ENCODE assay signal across 10 mouse cellular contexts in genomic region chr17:80332386-80332785, GRCm38 (mm10). TPM values are rescaled to one million over a fixed set of nuclear protein-coding genes. Genes with fewer than 3 reads are reported as not detected.
DNase-seq lines count a peak whose midpoint lies in the region; TF ChIP-seq lines count a peak whose summit lies in the region.
"Had no signal": no experiment of that assay in that cellular context is flagged by ENCODE, and none has a peak within 500 bp of the region (broad histone marks: within the 10 kb centered on the region; RNA-seq: fewer than 3 reads in every experiment).

No protein-coding gene starts in this region.

- peak; percentile 49 for TF ChIP-seq CTCF in left cerebral cortex, adult 2 months (IDR thresholded peaks at IDR 0.05)
- peak; percentile 19 for TF ChIP-seq CTCF in C2C12 (IDR thresholded peaks at IDR 0.05; ENCODE audit: control insufficient read depth, insufficient read depth, insufficient read length)
- TF ChIP-seq CTCF in cortical plate, adult 2 months (IDR thresholded peaks at IDR 0.05; ENCODE audit: extremely low read depth, insufficient read depth, low read length): peak; percentile 52

- no peaks in the 10 kb centered on the region for H3K36me3 ChIP-seq in C2C12 (ENCODE audit: control insufficient read depth, insufficient read depth)
- H3K36me3 ChIP-seq: heart, embryonic 13.5 days had no signal

- peaks cover 26% of the 10 kb centered on the region for H3K27me3 ChIP-seq in C2C12 (ENCODE audit: control insufficient read depth, insufficient read depth, insufficient read length)
- H3K27me3 ChIP-seq: heart, embryonic 13.5 days had no signal

- no peak for TF ChIP-seq POLR2A in cortical plate, adult 2 months (IDR thresholded peaks at IDR 0.05; ENCODE audit: extremely low read depth, insufficient read depth, low read length)

- H3K79me3 ChIP-seq in C2C12 (ENCODE audit: low read depth): no peaks in the 10 kb centered on the region

- no peaks in the 10 kb centered on the region for H3K4me1 ChIP-seq in cortical plate, adult 2 months (ENCODE audit: control insufficient read depth, insufficient read depth, low read length)
- H3K4me1 ChIP-seq: heart, embryonic 13.5 days had no signal

- peak; percentile 30 to 43 for DNase-seq in adrenal gland, postnatal 36 days
- DNase-seq in adrenal gland, postnatal 25 days: no peak
- DNase-seq in left cerebral cortex, adult 2 months (ENCODE audit: extremely low spot score in 1 of 2, low spot score in 2 of 2): no peak
- no peak for DNase-seq in left cerebral cortex, postnatal 4 days
- no peak for DNase-seq in gastrocnemius, postnatal 4 days (ENCODE audit: low spot score in 2 of 2)
- no peak for DNase-seq in urinary bladder, postnatal 4 days (ENCODE audit: low spot score in 2 of 2)

- H3ac ChIP-seq in C2C12 (ENCODE audit: control insufficient read depth, insufficient read length, low read depth): no peak overlapping the region

- no peaks in the 10 kb centered on the region for H3K79me2 ChIP-seq in C2C12 (ENCODE audit: control insufficient read depth, insufficient read depth)

- H3K27ac ChIP-seq in left cerebral cortex, adult 2 months: no peak overlapping the region
- no peak overlapping the region for H3K27ac ChIP-seq in cortical plate, adult 2 months (ENCODE audit: insufficient read depth, low read length)
- H3K27ac ChIP-seq: heart, embryonic 13.5 days had no signal

- intact Hi-C loops in left cerebral cortex, adult 2 months (cut with DNase I): loop anchor here (2.0 kb wide), 1 partner anchor 42 kb away; the partner anchor contains the start of genes Dhx57 and Morn2
- intact Hi-C loops in left cerebral cortex, postnatal 4 days (cut with DNase I): no loop called here

- no peak overlapping the region for H3K4me3 ChIP-seq in left cerebral cortex, adult 2 months
- H3K4me3 ChIP-seq in C2C12 (ENCODE audit: insufficient read depth, poor library complexity, severe bottlenecking): no peak overlapping the region
- H3K4me3 ChIP-seq in cortical plate, adult 2 months (ENCODE audit: insufficient read depth, low read length): no peak overlapping the region
- H3K4me3 ChIP-seq: heart, embryonic 13.5 days had no signal

TF ChIP-seq in C2C12, 6 proteins besides CTCF, POLR2A, EP300 and RAD21:
- TF ChIP-seq FOSL1 (IDR thresholded peaks at IDR 0.05; ENCODE audit: insufficient read depth, low read length, poor library complexity, severe bottlenecking): no peak
- TF ChIP-seq MYOD1 (IDR thresholded peaks at IDR 0.05; ENCODE audit: control insufficient read depth, insufficient read length, low read depth): no peak
- TF ChIP-seq MYOG (IDR thresholded peaks at IDR 0.05; ENCODE audit: control insufficient read depth, extremely low read depth, insufficient read length): no peak
- no peak for TF ChIP-seq CEBPB (IDR thresholded peaks at IDR 0.05; ENCODE audit: low read depth)
- no peak for TF ChIP-seq MAX (IDR thresholded peaks at IDR 0.05)
- no peak for TF ChIP-seq USF1 (IDR thresholded peaks at IDR 0.05; ENCODE audit: low read depth)

RNA-seq across cellular contexts. Expression of gene Arhgef33, which starts 25.2 kb away (rescaled TPM):
- total RNA-seq in adrenal gland, postnatal 36 days (2021): under 1 TPM in 1 of 2 experiments, not detected in 1; 0.63 TPM
- total RNA-seq in adrenal gland, postnatal 25 days (2021): 0.67 TPM in 1 of 2 replicates, not detected in the other
- total RNA-seq in left cerebral cortex, adult 2 months (2021): 1 to 10 TPM; 2.5 to 2.8 TPM
- 1 to 10 TPM; 2.4 to 3.0 TPM for total RNA-seq in left cerebral cortex, postnatal 4 days (2021)
- polyA plus RNA-seq in C2C12 (2012; fragmentation: generic; extraction: Trizol): not detected
- 2.4 and 2.8 TPM in 2 replicates for polyA plus RNA-seq in cortical plate, adult 2 months (2012; rRNA removed)
- total RNA-seq in gastrocnemius, postnatal 4 days (2021): 1 to 10 TPM; 1.4 to 2.3 TPM

RNA-seq across cellular contexts. Expression of gene Gm10190, which starts 41.0 kb away (rescaled TPM):
- 1 to 10 TPM in 1 of 2 experiments, not detected in 1; 1.1 TPM for total RNA-seq in adrenal gland, postnatal 36 days (2021)
- not detected in 2 replicates for total RNA-seq in adrenal gland, postnatal 25 days (2021)
- total RNA-seq in left cerebral cortex, adult 2 months (2021): 1 to 10 TPM; 1.4 to 2.4 TPM
- 1 to 10 TPM; 1.9 to 2.6 TPM for total RNA-seq in left cerebral cortex, postnatal 4 days (2021)
- polyA plus RNA-seq in C2C12 (2012; fragmentation: generic; extraction: Trizol): not detected
- polyA plus RNA-seq in cortical plate, adult 2 months (2012; rRNA removed): not detected in 2 replicates
- 1 to 10 TPM in 1 of 2 experiments, not detected in 1; 1.1 TPM for total RNA-seq in gastrocnemius, postnatal 4 days (2021)
- total RNA-seq: ES-E14 had no signal

RNA-seq across cellular contexts. Expression of gene Dhx57, which starts 42.1 kb away (rescaled TPM):
- total RNA-seq in adrenal gland, postnatal 36 days (2021): 10 to 100 TPM; 11.9 to 12.7 TPM
- 13.5 and 17.8 TPM in 2 replicates for total RNA-seq in adrenal gland, postnatal 25 days (2021)
- 10 to 100 TPM; 40.7 to 45.1 TPM for total RNA-seq in left cerebral cortex, adult 2 months (2021)
- 100 to 1,000 TPM; 102 to 103 TPM for total RNA-seq in left cerebral cortex, postnatal 4 days (2021)
- polyA plus RNA-seq in C2C12 (2012; fragmentation: generic; extraction: Trizol): 6.1 TPM
- polyA plus RNA-seq in cortical plate, adult 2 months (2012; rRNA removed): 31.7 and 32.5 TPM in 2 replicates
- total RNA-seq in gastrocnemius, postnatal 4 days (2021): 10 to 100 TPM; 15.6 to 16.2 TPM

RNA-seq across cellular contexts. Expression of gene Morn2, which starts 42.4 kb away (rescaled TPM):
- 10 to 100 TPM; 13.7 to 17.6 TPM for total RNA-seq in adrenal gland, postnatal 36 days (2021)
- total RNA-seq in adrenal gland, postnatal 25 days (2021): 10.7 and 12.7 TPM in 2 replicates
- total RNA-seq in left cerebral cortex, adult 2 months (2021): 10 to 100 TPM; 15.6 to 16.3 TPM
- 10 to 100 TPM; 13.6 to 18.2 TPM for total RNA-seq in left cerebral cortex, postnatal 4 days (2021)
- 12.4 TPM for polyA plus RNA-seq in C2C12 (2012; fragmentation: generic; extraction: Trizol)
- polyA plus RNA-seq in cortical plate, adult 2 months (2012; rRNA removed): 30.4 and 33.2 TPM in 2 replicates
- total RNA-seq in gastrocnemius, postnatal 4 days (2021): 1 to 10 TPM; 4.6 to 4.9 TPM

Comparison
In these comparisons a context has a peak if more than half of its experiments do, and no peak if none do; other contexts are left out.
1. DNase-seq: peak in adrenal gland, postnatal 36 days (2 of 2); none in adrenal gland, postnatal 25 days (single experiment), left cerebral cortex, adult 2 months (0 of 2), left cerebral cortex, postnatal 4 days (single experiment), gastrocnemius, postnatal 4 days (0 of 2) and urinary bladder, postnatal 4 days (0 of 2).
2. Peak in every context shown above with its lines, with median percentiles within 50 percentile points of each other: CTCF ChIP-seq.